Mouse (Mus musculus) erythroblast, embryonic 14.5 days (primary cell): Measurements from ENCODE around the gene Sh3pxd2a. TPM values are rescaled to one million over a fixed set of nuclear protein-coding genes. Genes with fewer than 3 reads are reported as not detected.
A peak's percentile ranks its signal among the peaks of the same experiment; 100 is the strongest.
"Not testable (repeated sequence)": the region's sequence is repeated elsewhere in the genome, so short reads cannot be mapped to it uniquely, and the experiment has no call there.

Source experiments
- H3K27me3 ChIP-seq: 2 replicates; pipeline ENCODE4 v1.6.1; 2012; ENCODE audit warnings: inconsistent platforms; ENCODE audit not compliant: control insufficient read depth
- H3K36me3 ChIP-seq: 2 replicates; pipeline ENCODE4 v1.6.1; 2012; ENCODE audit warnings: mild to moderate bottlenecking, inconsistent platforms; ENCODE audit not compliant: control insufficient read depth
- H3K4me1 ChIP-seq: 2 replicates; pipeline ENCODE4 v1.6.1; 2012; ENCODE audit warnings: inconsistent platforms; ENCODE audit not compliant: control insufficient read depth
- H3K4me3 ChIP-seq: replicated peaks from 2 replicates; pipeline ENCODE3; 2012; ENCODE audit warnings: moderate library complexity, mild to moderate bottlenecking, inconsistent platforms
- H3K9me3 ChIP-seq: 2 replicates; pipeline ENCODE4 v1.6.1; 2012; ENCODE audit warnings: low read length, inconsistent platforms, mixed read lengths; ENCODE audit not compliant: control insufficient read depth
- GATA1 ChIP-seq: IDR thresholded peaks from 2 replicates; pipeline ENCODE4 v1.6.1; 2012; ENCODE audit warnings: low read length, inconsistent platforms, mixed read lengths
- TAL1 ChIP-seq: IDR thresholded peaks from 3 replicates; pipeline ENCODE4 v1.6.1; 2012; ENCODE audit warnings: low read length, inconsistent platforms, mixed read lengths
- polyA plus RNA-seq: library from polyadenylated mRNA; stranded (reverse); fragments of >175 nt; gene quantifications from 2 replicates; pipeline ENCODE4 v1.2.3, GENCODE M21; 2012

Sh3pxd2a gene
- polyA plus RNA-seq, 1 experiment: 0.10 TPM

DNA sequence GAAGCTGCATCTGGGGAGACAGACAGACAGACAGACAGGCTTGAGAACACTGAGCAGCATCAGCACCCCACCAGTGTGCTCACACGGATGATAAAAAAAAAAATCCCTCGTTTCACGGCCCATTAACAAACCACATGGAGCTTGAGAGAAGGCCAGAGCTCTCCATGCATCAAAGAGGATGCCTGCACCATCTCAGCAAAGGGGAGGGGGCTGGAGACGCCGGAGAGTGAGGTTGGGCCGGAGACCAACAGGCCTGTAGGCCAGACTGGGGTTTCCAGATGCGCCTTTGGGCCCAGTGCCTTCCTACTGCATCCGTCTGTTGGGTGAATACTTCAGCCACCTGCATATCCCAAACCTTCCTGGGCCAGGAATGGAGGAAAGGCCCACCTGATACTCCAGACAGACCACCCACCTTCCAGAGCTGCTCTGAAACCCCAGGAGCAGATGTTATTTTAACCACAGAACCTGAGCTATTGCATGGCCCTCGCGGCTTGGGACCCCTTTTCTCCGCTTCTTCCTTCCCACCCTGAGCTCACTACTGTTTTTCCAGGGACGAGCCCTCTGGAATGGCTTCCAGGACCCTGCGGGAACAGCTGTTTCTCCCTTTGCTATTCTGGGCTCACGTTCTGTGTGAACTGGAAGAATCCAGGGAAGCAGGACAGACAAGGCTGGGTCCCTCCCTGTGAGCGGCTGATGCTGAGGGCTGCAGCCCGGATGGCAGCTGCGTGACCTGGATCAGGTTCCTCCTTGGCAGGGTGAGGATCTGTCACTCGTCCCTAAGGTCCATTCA, 66.1 kb downstream of the Sh3pxd2a start:
- peaks cover 70% of the 10 kb centered on the region for H3K4me1 ChIP-seq
- H3K4me3 ChIP-seq: no peak overlapping the region
- H3K27me3 ChIP-seq: no peaks in the 10 kb centered on the region
- no peak for TF ChIP-seq TAL1
- TF ChIP-seq GATA1: no peak
- H3K36me3 ChIP-seq: peaks cover 29% of the 10 kb centered on the region
- peaks cover 5% of the 10 kb centered on the region for H3K9me3 ChIP-seq

DNA sequence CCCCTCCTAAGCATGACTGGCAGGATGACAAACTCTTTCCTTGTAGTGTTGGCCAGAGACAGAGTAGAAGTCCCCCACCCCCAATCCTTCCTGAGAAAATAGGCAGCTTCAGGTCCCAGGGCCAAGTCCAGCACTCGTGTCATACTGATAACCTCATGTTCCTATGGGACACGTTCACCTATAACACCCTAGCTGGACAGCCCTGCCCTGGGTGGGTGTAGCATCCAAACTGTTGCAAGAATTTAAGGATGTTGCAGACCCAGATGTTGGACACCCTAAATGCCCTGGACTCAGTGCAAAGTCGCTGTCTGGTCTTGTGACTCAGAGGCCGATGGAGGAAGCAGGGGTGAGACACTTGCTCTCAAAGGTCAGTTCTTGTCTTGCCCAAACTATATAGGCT, 68.9 kb downstream of the Sh3pxd2a start:
- Histone ChIP-seq H3K9me3 (peaks cover 11% of the 10 kb centered on the region), H3K4me3 (no peak overlapping the region), H3K4me1 (peaks cover 55% of the 10 kb centered on the region), H3K27me3 (no peaks in the 10 kb centered on the region), H3K36me3 (peaks cover 36% of the 10 kb centered on the region)
- no peak for TF ChIP-seq TAL1
- TF ChIP-seq GATA1: no peak

DNA sequence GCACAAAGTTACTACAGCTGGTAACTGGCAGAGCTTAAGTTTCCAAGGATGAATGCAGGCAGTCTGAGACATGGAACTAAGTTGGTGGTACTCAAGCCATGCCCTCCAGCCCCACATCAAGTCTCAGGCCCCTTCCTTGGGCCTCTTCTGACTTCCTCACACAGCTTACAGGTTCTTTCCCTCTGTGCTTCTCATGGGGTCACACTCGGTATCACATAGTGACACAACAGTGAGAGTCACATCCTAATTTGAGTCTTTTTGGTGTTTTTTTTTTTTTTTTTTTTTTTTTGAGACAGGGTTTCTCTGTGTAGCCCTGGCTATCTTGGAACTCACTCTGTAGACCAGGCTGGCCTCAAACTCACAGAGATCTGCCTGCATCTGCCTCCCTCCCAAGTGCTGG, 69.4 kb downstream of the Sh3pxd2a start:
- Histone ChIP-seq H3K36me3 (peaks cover 37% of the 10 kb centered on the region), H3K9me3 (peaks cover 11% of the 10 kb centered on the region)
- not testable (repeated sequence) for H3K27me3 ChIP-seq

DNA sequence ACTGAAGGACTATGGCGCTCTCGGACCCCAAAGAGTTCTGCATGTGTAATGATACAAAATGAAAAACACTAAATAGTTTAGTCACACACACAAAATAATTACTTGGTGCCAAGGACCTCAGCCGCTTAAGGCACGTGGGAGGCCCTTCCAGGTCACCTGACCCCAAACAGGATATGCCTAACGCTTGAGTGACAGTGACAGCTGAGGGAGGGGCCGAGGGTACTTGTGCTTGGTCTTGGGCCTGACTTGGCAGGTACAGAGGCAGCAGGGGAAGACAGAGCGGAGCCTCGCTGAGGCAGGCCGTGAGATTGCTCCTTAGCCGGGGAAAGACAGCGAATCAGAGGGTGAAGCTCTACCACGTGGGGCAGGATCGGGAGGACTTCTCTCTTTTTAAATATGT, 73.3 kb downstream of the Sh3pxd2a start:
- H3K4me3 ChIP-seq: no peak overlapping the region
- peaks cover 62% of the 10 kb centered on the region for H3K4me1 ChIP-seq
- TF ChIP-seq TAL1: no peak
- TF ChIP-seq GATA1: no peak
- peaks cover 6% of the 10 kb centered on the region; the same call in 1 of the 2 replicates for H3K9me3 ChIP-seq
- H3K36me3 ChIP-seq: peaks cover 34% of the 10 kb centered on the region
- H3K27me3 ChIP-seq: no peaks in the 10 kb centered on the region

More for the DNA sequence above, 69.4 kb downstream of the Sh3pxd2a start:
- not testable (repeated sequence) for H3K4me3 ChIP-seq
- H3K4me1 ChIP-seq: peaks cover 53% of the 10 kb centered on the region

DNA sequence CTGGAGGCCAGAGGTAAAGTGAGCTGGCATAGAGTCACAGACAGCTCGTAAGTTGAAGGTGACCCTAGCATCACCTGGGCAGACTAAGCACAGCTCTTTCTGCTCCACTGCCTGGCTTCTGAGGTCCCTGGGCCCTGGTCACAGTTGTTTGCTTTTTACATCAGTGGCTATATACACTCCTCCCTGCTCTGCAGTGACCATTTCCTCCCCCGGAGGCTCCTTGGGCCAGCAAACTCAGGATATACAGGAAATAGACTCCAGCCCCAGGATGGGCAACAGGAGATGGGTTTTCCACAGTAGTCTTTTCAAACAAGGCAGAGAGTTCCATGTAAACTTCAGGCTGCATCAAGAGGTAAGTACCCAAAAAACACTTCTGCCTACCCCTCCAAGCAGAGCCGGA, 76.3 kb downstream of the Sh3pxd2a start:
- Histone ChIP-seq H3K4me1 (peaks cover 79% of the 10 kb centered on the region), H3K4me3 (no peak overlapping the region), H3K9me3 (peaks cover 6% of the 10 kb centered on the region; the same call in 1 of the 2 replicates), H3K36me3 (peaks cover 33% of the 10 kb centered on the region), H3K27me3 (no peaks in the 10 kb centered on the region)
- TF ChIP-seq TAL1: no peak
- no peak for TF ChIP-seq GATA1

DNA sequence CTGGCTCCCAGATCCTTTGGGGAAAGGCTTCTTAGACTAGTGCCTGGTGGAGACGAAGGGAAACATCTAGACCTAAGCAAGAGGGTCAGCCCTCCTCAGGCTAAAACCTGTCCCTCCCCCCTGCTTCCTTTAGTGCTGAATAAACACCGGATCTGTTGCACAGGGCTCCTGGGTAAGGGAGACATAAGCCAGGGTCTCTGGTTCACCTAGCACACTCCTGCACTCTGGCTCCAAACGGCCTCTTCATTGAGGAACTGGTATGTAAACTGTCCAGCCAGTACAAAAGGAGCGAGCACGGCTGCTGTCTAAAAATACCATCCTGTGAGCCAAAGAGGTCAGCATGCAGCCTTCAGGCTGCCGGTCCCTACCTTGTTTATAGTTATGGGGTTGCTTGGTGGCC, 76.8 kb downstream of the Sh3pxd2a start:
- Histone ChIP-seq H3K9me3 (peaks cover 4% of the 10 kb centered on the region; the same call in 1 of the 2 replicates), H3K36me3 (peaks cover 29% of the 10 kb centered on the region), H3K27me3 (no peaks in the 10 kb centered on the region), H3K4me1 (peaks cover 75% of the 10 kb centered on the region), H3K4me3 (no peak overlapping the region)
- TF ChIP-seq TAL1 (no peak), GATA1 (no peak)

DNA sequence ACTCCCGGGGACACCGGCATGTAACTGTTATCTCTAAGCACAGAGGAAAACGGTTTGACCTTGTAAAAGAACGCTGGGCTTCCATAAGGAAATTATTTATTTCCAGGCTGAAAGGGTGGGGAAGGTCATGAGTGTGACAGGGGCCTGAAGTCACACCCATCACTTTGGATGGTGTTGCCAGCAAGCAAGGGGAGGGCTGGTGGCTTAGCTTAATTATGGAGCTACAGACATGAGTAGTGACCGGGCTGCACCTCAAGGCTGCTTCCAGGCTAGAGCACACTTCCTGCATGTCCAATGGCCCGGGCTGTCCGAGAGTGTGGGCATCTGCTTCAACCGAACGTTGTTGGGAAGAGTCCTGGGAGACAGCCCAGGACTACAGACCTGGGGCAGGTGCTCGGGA, 78.2 kb downstream of the Sh3pxd2a start:
- Histone ChIP-seq H3K4me3 (peak overlapping the region; percentile 60), H3K27me3 (no peaks in the 10 kb centered on the region), H3K9me3 (peaks cover 2% of the 10 kb centered on the region; the same call in 1 of the 2 replicates), H3K36me3 (peaks cover 31% of the 10 kb centered on the region), H3K4me1 (peaks cover 82% of the 10 kb centered on the region)
- TF ChIP-seq GATA1 (no peak), TAL1 (no peak)

DNA sequence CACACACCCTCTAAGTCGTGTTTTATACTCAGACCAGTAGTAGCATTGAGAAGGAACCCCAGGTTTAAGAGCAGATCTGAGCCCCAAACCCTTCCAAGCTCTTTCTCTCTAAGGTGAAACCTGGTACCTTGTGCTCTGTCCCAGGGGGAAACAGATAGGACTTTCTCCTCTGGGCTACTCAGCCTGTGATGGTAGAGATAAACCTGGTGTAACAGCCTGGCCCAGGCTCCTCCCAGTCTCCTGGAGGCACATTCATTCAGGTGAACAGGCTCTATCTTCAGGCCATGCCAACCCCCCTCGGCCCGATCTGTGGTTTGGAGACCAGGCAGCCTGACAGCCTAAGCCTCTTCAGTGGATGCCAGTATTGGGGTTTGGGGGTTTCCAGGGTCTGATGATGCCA, 79.6 kb downstream of the Sh3pxd2a start:
- peak overlapping the region; percentile 60 for H3K4me3 ChIP-seq
- peaks cover 27% of the 10 kb centered on the region for H3K36me3 ChIP-seq
- no peaks in the 10 kb centered on the region for H3K27me3 ChIP-seq
- TF ChIP-seq TAL1: peak; percentile 36; the same call in 2 of the 3 replicates
- TF ChIP-seq GATA1: peak; percentile 78
- peaks cover 83% of the 10 kb centered on the region for H3K4me1 ChIP-seq
- no peaks in the 10 kb centered on the region for H3K9me3 ChIP-seq

DNA sequence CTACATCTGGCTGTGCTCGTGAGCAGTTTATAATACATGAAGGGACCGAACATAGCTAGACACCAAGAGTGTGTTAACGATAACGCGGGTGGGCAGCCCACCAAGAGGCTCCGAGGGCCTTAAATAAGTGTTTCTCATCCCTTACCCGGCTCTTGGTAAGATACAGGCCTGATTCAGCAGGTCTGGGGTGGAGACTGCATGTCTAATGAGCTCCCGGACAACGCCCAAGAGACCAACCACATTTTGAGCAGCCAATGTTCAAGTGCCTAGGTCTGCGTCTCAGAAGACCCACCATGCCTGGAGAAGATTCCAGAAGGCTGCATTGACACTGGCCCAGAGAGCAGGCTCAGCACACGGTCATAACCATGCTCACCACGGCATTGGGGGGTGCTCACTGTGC, 80.2 kb downstream of the Sh3pxd2a start:
- Histone ChIP-seq H3K9me3 (no peaks in the 10 kb centered on the region), H3K4me3 (peak overlapping the region; percentile 60), H3K27me3 (no peaks in the 10 kb centered on the region), H3K36me3 (peaks cover 33% of the 10 kb centered on the region), H3K4me1 (peaks cover 86% of the 10 kb centered on the region)
- TF ChIP-seq GATA1 (no peak), TAL1 (no peak)

DNA sequence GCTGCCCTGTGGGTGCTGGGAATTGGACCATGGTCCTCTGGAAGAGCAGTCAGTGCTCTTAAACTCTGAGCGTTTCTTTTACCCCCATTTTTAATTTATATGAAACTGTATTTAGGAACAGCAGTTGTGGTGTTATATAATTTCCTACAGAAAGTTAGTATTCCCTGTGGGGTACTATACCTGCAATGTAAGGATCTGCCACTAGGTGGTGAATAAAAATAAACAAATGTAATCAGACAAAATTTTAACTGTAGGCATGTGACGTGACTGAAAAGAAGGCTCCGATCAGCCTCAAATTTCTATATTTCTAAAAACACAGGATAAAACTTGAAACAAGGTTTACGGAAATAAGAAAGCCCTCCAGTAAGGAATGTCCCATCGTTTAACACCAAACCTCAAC, 81.9 kb downstream of the Sh3pxd2a start:
- Histone ChIP-seq H3K4me1 (peaks cover 88% of the 10 kb centered on the region), H3K4me3 (no peak overlapping the region), H3K36me3 (peaks cover 43% of the 10 kb centered on the region), H3K27me3 (no peaks in the 10 kb centered on the region), H3K9me3 (no peaks in the 10 kb centered on the region)
- no peak for TF ChIP-seq TAL1
- TF ChIP-seq GATA1: no peak
